Mouse (Mus musculus) forebrain, embryonic 11.5 days (tissue): ENCODE results near the gene Zfp280c. TPM values are rescaled to one million over a fixed set of nuclear protein-coding genes. Genes with fewer than 3 reads are reported as not detected.

Experiments used
- ATAC-seq: fragments of 200-750 bp; cut with Nextera tagmentation; replicated peaks from 2 replicates; pipeline ENCODE4 v1.8.0; 2017; ENCODE audit warnings: moderate TSS enrichment; ENCODE audit not compliant: low FRiP score
- DNase-seq: peaks from one replicate; pipeline ENCODE4 v3.0.0-alpha.2; 2017; ENCODE audit warnings: low spot score
- H3K27ac ChIP-seq: fragments of 300-500 bp; sonication (generic); 2 replicates; pipeline ENCODE4 v1.5.1; 2014; ENCODE audit warnings: low read depth, low read length
- H3K27me3 ChIP-seq: fragments of 300-500 bp; sonication (generic); 2 replicates; pipeline ENCODE4 v1.6.1; 2014; ENCODE audit warnings: mild to moderate bottlenecking, low read length, mixed read lengths; ENCODE audit not compliant: control insufficient read depth, insufficient read depth
- H3K36me3 ChIP-seq: fragments of 300-500 bp; sonication (generic); 2 replicates; pipeline ENCODE4 v1.6.1; 2014; ENCODE audit warnings: mild to moderate bottlenecking, low read length, moderate library complexity, mixed read lengths; ENCODE audit not compliant: control insufficient read depth, insufficient read depth
- H3K4me1 ChIP-seq: fragments of 300-500 bp; sonication (generic); replicated peaks from 2 replicates; pipeline ENCODE4 v1.6.1; 2014; ENCODE audit warnings: low read length, mixed read lengths; ENCODE audit not compliant: control insufficient read depth, insufficient read depth
- H3K4me2 ChIP-seq: fragments of 300-500 bp; sonication (generic); 2 replicates; pipeline ENCODE4 v1.6.1; 2014; ENCODE audit warnings: low read depth, mild to moderate bottlenecking, low read length, moderate library complexity, mixed read lengths; ENCODE audit not compliant: severe bottlenecking
- H3K4me3 ChIP-seq: fragments of 300-500 bp; sonication (generic); 2 replicates; pipeline ENCODE4 v1.5.1; 2014; ENCODE audit warnings: low read depth, low read length
- H3K9ac ChIP-seq: fragments of 300-500 bp; sonication (generic); 2 replicates; pipeline ENCODE4 v1.6.1; 2014; ENCODE audit warnings: low read length
- H3K9me3 ChIP-seq: fragments of 300-500 bp; sonication (generic); 2 replicates; pipeline ENCODE4 v1.6.1; 2016; ENCODE audit warnings: low read length, mixed read lengths; ENCODE audit not compliant: control insufficient read depth
- WGBS: fragments of 180-500 bp; shearing (Covaris S2); extraction: QIAGEN DNeasy Blood & Tissue Kit; methylation state at CpG from one replicate; pipeline ENCODE4 v1.1.7; 2014; 5-methylcytosine and 5-hydroxymethylcytosine counted together
- polyA plus RNA-seq: library from polyadenylated mRNA; unstranded; fragments of >200 nt; fragmentation: Nextera tagmentation; extraction: Ambion mirVana; gene quantifications from 2 replicates; pipeline ENCODE4 v1.2.1, GENCODE M21; 2014

The Zfp280c gene
- polyA plus RNA-seq, 1 experiment from 2014 or later: 25.1 TPM

DNA sequence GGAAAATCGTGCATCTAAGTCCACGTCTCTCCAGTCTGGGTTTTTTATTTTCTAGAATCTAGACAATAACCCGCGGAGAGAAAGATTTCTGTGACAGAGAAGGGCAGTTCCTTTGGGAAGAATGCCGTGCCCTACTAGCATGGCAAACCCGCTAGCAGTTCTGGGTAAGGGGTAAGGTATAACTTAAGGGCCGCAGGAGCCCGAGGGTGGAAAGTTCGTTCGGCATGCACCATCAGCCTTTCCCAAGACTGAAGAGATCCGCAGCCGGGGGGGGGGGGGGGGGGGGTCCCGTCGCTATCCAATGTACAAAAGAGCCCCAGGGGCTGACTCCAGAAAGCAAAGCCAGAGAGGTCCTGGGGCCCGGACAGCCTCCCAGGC lies 594 bp downstream of the Zfp280c start:
- Histone ChIP-seq H3K27ac (peak overlapping the region; percentile 77), H3K4me3 (peak overlapping the region; percentile 57), H3K27me3 (no peaks in the 10 kb centered on the region), H3K36me3 (no peaks in the 10 kb centered on the region; the same call in 1 of the 2 replicates), H3K4me1 (no peaks in the 10 kb centered on the region), H3K9ac (peak overlapping the region; percentile 79), H3K4me2 (peak overlapping the region; percentile 42), H3K9me3 (no peaks in the 10 kb centered on the region)
- DNase-seq (no peak), ATAC-seq (peak; percentile 60; the same call in 1 of the 2 replicates)
- 20% methylated on average over 13 of the region's 15 CpGs for WGBS

DNA sequence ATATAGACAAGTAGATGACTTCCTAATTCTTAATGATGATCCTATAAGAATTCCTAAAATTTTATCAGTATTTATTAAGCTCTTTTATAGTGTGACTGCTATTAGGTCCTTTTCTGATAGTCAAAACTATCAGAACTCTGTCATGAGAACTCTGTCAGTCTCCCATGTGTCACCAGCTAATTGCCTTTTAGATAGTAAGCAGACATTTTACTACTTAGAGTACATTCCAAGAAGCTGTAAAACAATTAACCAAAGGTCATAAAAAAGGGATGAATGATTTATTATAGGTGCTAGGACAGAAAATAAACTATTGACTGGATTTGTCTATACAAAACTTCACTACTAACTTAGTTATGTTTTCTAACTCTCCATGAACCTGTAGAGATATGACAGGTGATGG lies 11.0 kb downstream of the Zfp280c start:
- Histone ChIP-seq H3K27me3 (no peaks in the 10 kb centered on the region), H3K9me3 (no peaks in the 10 kb centered on the region), H3K9ac (no peak overlapping the region), H3K4me1 (no peaks in the 10 kb centered on the region), H3K27ac (no peak overlapping the region), H3K4me3 (no peak overlapping the region), H3K36me3 (peaks cover 3% of the 10 kb centered on the region; the same call in 1 of the 2 replicates), H3K4me2 (no peak overlapping the region)
- no peak for DNase-seq
- ATAC-seq: no peak

DNA sequence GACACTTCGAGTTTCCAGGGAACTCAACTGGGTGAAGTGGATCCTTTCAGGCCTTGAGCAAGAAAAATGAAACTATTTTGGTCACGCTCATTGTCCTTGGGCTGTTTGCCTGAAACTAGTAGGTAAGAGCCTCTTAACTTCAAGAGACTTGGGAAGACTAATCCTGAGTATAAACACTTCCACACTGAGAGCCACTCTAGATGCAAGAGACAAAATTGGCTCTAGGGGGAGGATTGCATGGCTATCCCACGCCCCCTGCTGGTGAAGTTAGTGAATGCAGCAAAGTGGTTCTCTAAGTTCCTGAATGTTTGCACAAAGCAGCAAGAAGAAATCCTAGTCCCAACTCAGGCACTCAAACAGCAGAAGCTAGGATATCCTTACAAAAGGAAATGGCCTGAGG lies 62.1 kb downstream of the Zfp280c start:
- H3K4me3 ChIP-seq: no peak overlapping the region
- peak; percentile 80 for DNase-seq
- H3K27me3 ChIP-seq: no peaks in the 10 kb centered on the region
- H3K9me3 ChIP-seq: no peaks in the 10 kb centered on the region
- no peaks in the 10 kb centered on the region for H3K36me3 ChIP-seq
- ATAC-seq: no peak
- H3K9ac ChIP-seq: no peak overlapping the region
- 29% methylated on average over 3 of the region's 3 CpGs for WGBS
- H3K4me1 ChIP-seq: no peaks in the 10 kb centered on the region
- no peak overlapping the region for H3K27ac ChIP-seq
- no peak overlapping the region for H3K4me2 ChIP-seq

DNA sequence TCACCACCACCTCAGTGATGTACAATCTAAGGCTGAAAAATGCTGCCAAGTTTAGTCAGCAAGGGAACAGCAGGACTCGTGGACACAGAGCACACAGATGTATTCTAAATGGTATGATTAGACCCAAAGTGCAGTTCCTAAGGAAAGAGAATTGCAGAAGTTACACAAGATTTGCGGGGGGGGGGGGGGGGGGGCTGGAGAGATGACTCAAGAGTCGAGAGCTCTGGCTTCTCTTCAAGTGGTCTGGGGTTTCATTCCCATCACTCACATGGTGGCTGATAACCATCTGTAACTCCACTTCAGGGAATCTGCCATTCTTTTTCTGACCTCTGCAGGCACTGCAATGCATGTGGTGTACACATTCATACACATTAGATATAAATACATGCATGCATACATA lies 67.9 kb downstream of the Zfp280c start:
- DNase-seq (no peak), ATAC-seq (no peak)
- no peaks in the 10 kb centered on the region for H3K27me3 ChIP-seq
- no peak overlapping the region for H3K27ac ChIP-seq
- H3K9me3 ChIP-seq: no peaks in the 10 kb centered on the region
- no peaks in the 10 kb centered on the region for H3K36me3 ChIP-seq
- H3K9ac ChIP-seq: no peak overlapping the region
- no peaks in the 10 kb centered on the region for H3K4me1 ChIP-seq
- no peak overlapping the region for H3K4me3 ChIP-seq
- no peak overlapping the region for H3K4me2 ChIP-seq
- 71% methylated on average over 2 of the region's 3 CpGs for WGBS

DNA sequence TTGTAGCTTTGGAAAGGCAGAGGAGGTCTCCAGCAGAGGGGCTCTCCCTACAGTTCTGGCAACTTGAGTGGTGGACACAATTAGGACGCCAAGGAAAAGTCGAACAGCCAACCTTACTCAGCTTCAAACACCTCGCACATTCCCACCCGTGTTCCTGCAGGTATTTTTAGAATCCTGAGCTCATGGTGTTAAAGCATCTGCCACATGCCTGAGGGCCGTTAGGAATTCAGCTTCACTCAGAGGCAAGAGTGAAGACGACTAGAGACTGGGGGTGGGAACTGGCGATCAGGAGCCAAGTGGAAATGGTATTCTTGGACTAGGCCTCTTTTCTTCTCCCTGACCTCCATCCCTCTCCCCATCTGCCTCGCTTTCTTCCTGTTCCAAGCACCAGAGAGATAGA lies 68.4 kb downstream of the Zfp280c start:
- Histone ChIP-seq H3K36me3 (no peaks in the 10 kb centered on the region), H3K4me1 (no peaks in the 10 kb centered on the region), H3K27ac (no peak overlapping the region), H3K27me3 (no peaks in the 10 kb centered on the region), H3K9me3 (no peaks in the 10 kb centered on the region), H3K4me2 (no peak overlapping the region), H3K9ac (no peak overlapping the region), H3K4me3 (no peak overlapping the region)
- WGBS: 75% methylated on average over 8 of the region's 8 CpGs
- DNase-seq (no peak), ATAC-seq (no peak)

DNA sequence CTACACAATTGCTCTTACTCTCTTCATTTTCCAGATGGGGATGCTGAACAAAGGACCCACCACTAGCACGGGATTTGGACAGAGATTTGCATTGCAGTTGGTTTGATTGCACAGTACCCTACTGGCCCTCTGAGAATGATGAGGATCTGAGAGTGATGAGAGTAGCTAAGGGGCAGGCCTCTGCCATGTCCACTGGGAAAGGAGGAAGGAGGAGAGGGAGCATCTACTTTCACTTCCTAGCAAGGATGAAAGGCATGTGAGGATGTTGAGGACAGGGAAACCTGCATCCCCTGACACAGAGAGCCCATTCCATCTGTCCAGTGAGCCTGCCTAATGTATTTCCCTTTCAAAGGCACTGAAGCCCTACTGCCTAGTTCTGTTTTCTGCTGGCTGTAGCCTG lies 69.0 kb downstream of the Zfp280c start:
- Histone ChIP-seq H3K27ac (no peak overlapping the region), H3K4me2 (no peak overlapping the region), H3K9me3 (no peaks in the 10 kb centered on the region), H3K4me1 (no peaks in the 10 kb centered on the region), H3K36me3 (no peaks in the 10 kb centered on the region), H3K4me3 (no peak overlapping the region), H3K27me3 (no peaks in the 10 kb centered on the region), H3K9ac (no peak overlapping the region)
- WGBS: 56% methylated on average over 1 of the region's 1 CpGs
- no peak for ATAC-seq
- no peak for DNase-seq

DNA sequence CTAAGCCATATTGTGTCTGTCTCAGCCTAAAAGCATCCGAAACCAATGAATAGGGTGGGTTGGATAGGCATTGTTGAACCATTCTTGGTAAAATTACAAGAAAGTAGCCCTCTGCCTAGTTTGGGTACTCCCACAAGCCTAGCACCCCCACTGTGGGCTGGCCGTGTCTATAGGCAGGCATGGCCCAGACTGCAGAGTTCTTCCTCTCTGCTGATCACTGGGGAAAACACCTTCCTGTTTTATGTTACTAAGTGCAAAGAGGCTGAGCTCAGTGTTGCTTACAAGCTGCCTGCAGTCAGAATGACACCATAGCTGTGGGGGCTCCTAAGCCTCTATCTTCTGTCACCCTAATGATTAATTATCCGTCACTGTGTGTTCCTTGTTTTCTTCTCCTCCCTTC lies 70.8 kb downstream of the Zfp280c start:
- H3K27ac ChIP-seq: no peak overlapping the region
- H3K27me3 ChIP-seq: no peaks in the 10 kb centered on the region
- H3K4me3 ChIP-seq: no peak overlapping the region
- H3K9me3 ChIP-seq: no peaks in the 10 kb centered on the region
- no peaks in the 10 kb centered on the region for H3K36me3 ChIP-seq
- 66% methylated on average over 3 of the region's 3 CpGs for WGBS
- ATAC-seq (no peak), DNase-seq (no peak)
- no peak overlapping the region for H3K4me2 ChIP-seq
- no peaks in the 10 kb centered on the region for H3K4me1 ChIP-seq
- H3K9ac ChIP-seq: no peak overlapping the region

DNA sequence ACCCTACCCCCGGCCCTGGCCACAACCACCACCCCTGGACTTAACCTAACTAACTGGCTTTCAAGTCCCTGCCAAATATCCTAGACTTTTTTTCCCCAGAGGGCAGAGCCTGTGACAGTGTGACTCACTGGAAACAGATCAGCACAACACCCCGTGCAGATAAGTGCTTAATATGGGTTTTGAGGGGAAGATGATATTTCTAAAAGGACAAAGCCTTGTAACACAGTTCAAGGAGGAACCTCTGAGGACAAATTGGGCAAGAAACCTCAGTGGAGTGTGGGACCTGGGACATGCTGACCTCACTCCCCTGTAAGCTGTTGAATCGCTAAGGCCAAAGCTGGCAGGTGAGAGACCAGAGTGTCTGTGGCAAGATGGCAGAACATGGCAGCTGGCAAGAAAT lies 72.7 kb downstream of the Zfp280c start:
- H3K9ac ChIP-seq: no peak overlapping the region
- H3K27ac ChIP-seq: no peak overlapping the region
- H3K4me1 ChIP-seq: no peaks in the 10 kb centered on the region
- H3K27me3 ChIP-seq: no peaks in the 10 kb centered on the region
- ATAC-seq (no peak), DNase-seq (no peak)
- no peaks in the 10 kb centered on the region for H3K9me3 ChIP-seq
- no peak overlapping the region for H3K4me2 ChIP-seq
- 78% methylated on average over 3 of the region's 3 CpGs for WGBS
- no peak overlapping the region for H3K4me3 ChIP-seq
- no peaks in the 10 kb centered on the region for H3K36me3 ChIP-seq

DNA sequence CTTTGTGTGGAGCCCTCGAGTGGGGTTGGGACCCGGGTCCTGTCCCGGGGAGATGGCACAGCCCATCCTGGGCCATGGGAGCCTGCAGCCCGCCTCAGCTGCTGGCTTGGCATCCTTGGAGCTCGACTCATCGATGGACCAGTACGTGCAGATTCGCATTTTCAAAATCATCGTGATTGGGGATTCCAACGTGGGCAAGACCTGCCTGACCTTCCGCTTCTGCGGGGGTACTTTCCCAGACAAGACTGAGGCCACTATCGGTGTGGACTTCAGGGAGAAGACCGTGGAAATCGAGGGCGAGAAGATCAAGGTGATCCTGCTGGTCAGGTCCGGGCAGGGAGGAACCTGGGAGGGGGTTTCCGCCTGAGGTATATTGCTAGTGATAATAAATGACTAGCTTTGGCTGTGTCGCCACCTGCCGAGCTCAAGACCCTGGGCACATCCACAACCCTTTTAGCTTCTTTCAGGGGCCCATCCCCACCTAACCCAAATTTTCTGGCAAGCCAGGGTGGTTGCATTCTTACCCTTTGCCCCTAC lies 74.7 kb downstream of the Zfp280c start:
- peak overlapping the region; percentile 78 for H3K27ac ChIP-seq
- ATAC-seq: peak; percentile 40

More for the DNA sequence above, 74.7 kb downstream of the Zfp280c start:
- Histone ChIP-seq H3K9me3 (no peaks in the 10 kb centered on the region), H3K4me3 (peak overlapping the region; percentile 44), H3K4me2 (peak overlapping the region; percentile 68), H3K27me3 (no peaks in the 10 kb centered on the region), H3K4me1 (no peaks in the 10 kb centered on the region), H3K36me3 (no peaks in the 10 kb centered on the region), H3K9ac (peak overlapping the region; percentile 68)
- 27% methylated on average over 20 of the region's 20 CpGs for WGBS
- no peak for DNase-seq
